Mouse (Mus musculus) gastrocnemius, postnatal 36 days (tissue): ENCODE measurements around the gene Tbkbp1. TPM values are rescaled to one million over a fixed set of nuclear protein-coding genes. Genes with fewer than 3 reads are reported as not detected.
A peak's percentile ranks its signal among the peaks of the same experiment; 100 is the strongest.

ENCODE experiments used
- DNase-seq, 2 experiments: peaks; one replicate each; pipeline ENCODE4 v3.0.0; 2022
- intact Hi-C: fragments of 180-260 bp; cut with DNase I; formaldehyde crosslinking; loops from one replicate; pipeline ENCODE4 v1.15.1; 2025
- total RNA-seq, 2 experiments: library from RNA; stranded (reverse); gene quantifications; 2 replicates each; pipeline ENCODE4 v1.2.3; 2021

The Tbkbp1 gene
- total RNA-seq, 2 experiments from 2014 or later = 5.9 to 6.6 TPM

DNA sequence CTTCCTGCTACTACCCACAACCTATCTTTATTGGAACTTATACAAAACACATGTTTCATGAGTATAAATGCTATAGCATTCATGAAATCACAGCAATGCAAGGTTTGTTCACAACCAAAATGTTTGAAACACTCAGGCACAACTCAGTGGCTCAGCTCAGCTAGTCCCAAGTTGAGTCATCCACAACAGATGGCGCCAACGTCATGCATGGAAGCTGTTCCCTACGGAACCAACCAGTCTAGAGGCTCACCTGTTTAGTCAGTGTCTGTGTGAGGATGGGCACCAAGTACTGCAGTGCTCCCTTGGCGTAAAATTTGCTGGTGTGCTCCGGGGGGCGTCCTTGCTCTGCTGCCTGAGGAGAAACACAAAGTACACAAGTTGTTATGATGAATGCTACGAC, 24.2 kb upstream of the Tbkbp1 start:
- intact Hi-C loops = no loop called here
- DNase-seq = no peak

- DNase-seq = no peak
- intact Hi-C loops = no loop called here
These were observed 9.0 kb upstream of the Tbkbp1 start for GRCm38 (mm10) chr11:97160341-97160740.

- intact Hi-C loops = no loop called here
- no peak for DNase-seq
These were observed 5.7 kb upstream of the Tbkbp1 start for GRCm38 (mm10) chr11:97156999-97157398.

- intact Hi-C loops = no loop called here
- DNase-seq = no peak
These were observed 1.5 kb upstream of the Tbkbp1 start for GRCm38 (mm10) chr11:97152662-97153287.

- intact Hi-C loops = no loop called here
- DNase-seq = peak; percentile 22 to 38
These were observed 730 bp upstream of the Tbkbp1 start for GRCm38 (mm10) chr11:97152023-97152426.

GRCm38 (mm10) chr11:97150411-97151330, 624 bp downstream of the Tbkbp1 start:
- intact Hi-C loops = no loop called here
- peak; percentile 19 to 49 for DNase-seq

DNA sequence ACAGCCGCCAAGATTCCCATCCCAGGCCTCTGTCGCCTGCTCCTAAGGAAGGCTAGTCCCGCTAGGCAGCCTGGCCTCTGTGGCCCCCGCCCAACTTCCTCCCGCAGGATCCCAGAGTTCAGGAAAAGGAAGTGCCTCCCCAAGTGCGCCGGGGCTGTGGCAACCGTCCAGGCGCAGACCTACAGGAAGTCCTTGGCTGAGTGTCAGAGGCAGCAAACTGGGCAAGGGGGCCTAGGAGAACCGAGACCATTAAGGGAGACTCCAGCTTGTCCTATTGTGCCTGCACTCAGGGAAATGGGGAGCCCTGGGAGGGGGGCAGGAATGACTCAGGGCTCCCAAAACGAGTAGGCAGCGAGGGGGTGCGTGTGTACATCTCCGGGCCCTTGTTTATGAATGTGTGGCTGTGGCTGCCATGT, 1.3 kb downstream of the Tbkbp1 start:
- peak; percentile 71 to 78 for DNase-seq
- intact Hi-C loops = loop anchor here (5.0 kb wide), 1 partner anchor 948 kb away; no protein-coding TSS in a partner anchor

GRCm38 (mm10) chr11:97149026-97149425, 2.3 kb downstream of the Tbkbp1 start:
- DNase-seq = no peak
- intact Hi-C loops = loop anchor here (5.0 kb wide), 1 partner anchor 947 kb away; no protein-coding TSS in a partner anchor

DNA sequence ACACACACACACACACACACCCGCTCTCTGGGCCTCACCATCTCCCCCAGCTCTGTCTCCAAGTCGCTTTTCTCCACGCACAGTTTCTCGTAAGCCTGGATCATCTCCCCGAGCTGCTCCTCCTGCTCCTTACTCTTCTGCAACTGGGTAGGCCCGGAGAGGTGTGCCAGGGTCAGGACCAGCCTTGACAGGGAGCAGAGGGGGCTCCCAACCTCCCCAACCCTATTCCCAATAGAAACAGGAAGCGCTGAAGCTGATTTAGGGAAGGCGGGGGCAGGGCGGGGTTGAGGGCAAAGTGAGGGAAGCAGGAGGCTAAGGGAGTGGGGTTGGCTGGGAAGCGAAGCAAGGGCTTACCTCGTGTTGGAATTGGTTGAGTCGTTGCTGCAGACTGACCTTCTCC, 2.7 kb downstream of the Tbkbp1 start:
- intact Hi-C loops = loop anchor here (5.0 kb wide), 1 partner anchor 946 kb away; no protein-coding TSS in a partner anchor
- no peak for DNase-seq

GRCm38 (mm10) chr11:97147333-97147732, 4.0 kb downstream of the Tbkbp1 start:
- intact Hi-C loops = loop anchor here (2.0 to 5.0 kb wide), 2 partner anchors 47 to 945 kb away; no protein-coding TSS in a partner anchor
- no peak for DNase-seq

DNA sequence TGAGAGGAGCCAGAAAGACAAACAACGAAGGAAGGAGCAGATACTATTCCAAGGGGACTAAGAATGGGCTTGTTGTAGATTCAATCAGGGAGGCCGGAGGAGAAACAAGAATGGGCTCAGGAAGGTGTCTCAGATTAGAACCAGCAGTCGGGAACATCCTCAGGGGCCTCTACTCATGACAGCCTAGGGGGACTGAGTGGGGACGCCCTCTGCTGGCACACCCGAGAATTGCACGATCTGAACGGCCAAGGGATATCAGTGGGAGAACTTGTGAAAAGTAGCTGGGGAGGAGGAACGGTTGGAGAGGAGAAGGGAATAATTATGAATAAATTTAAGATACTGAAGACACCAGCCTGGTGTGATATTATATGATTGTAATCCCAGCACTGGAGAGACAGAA, 4.6 kb downstream of the Tbkbp1 start:
- DNase-seq = peak; percentile 59 to 74
- intact Hi-C loops = loop anchor here (2.0 to 5.0 kb wide), 2 partner anchors 46 to 944 kb away; no protein-coding TSS in a partner anchor

DNA sequence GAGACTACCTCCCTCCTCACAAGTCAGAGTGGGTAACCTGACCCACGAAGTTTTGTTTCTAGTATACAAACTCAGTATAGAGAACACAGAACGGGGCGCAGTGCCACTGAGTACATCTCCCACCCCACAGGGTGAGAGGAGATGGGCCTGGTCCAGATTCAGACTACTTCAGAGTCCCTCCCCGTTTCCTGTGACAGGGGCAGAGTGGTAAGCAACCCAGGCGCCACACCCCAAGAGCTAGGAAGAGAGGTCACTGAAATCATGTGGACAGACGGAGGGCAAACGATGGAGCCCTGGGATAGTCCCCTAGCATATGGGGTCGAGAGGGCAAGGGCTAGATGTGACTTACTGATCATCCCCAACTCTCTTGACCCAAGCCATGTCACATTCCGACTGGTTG, 5.3 kb downstream of the Tbkbp1 start:
- intact Hi-C loops = loop anchor here (2.0 to 5.0 kb wide), 2 partner anchors 45 to 944 kb away; no protein-coding TSS in a partner anchor
- DNase-seq = no peak

DNA sequence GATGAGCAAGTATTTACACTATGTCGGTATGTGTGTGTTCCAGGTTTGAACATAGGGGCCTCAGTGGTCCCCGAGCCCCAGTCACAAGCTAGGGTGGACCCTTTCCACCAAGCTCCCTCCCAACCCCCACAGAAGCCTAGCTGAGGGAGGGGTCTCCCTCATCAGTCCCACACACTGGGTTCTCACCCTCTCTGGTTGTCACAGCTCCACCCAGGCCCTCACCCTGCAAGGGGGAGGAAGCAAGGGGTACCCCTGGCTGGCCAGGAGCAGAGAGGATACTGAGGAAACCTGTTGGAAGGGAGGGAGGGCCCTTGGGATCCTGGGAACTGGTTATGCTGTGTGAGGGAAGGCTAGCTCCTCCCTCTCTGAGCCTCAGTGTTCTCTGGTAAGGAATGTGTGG, 6.0 kb downstream of the Tbkbp1 start:
- intact Hi-C loops = loop anchor here (5.0 kb wide), 1 partner anchor 943 kb away; no protein-coding TSS in a partner anchor
- DNase-seq = no peak

DNA sequence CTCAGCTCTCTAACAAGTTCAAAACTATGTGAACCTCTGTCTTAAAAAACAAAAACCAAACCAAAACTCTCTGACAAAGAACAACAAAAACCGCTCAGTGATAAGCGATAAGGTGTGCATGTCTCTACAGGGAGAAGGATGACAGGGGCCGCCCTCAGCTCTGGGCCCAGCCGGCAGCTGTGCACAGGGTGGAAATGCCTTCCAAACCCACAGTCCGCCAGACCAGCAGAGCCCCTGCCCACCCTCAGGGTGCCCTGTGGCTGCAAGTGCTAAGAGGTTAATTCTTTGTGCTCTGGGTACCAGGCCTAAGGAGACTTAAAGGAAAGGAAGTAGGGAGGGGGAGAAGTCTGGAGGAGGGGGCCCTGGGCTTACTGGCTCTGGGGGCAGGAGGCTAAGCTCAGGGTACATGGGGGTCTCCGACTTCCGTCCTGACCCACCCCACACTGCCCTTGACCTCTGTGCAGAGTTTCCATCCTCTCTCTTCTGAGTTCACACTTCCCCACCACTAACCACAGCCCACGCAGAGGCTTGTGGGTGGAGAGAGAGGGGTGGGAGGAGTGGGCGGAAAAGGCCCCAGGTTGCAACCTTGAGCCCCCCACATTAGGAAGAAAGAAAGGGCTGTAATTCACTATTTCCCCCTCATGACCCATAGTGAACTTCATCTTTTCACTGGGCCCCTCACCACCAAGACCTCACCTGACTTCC, 7.9 kb downstream of the Tbkbp1 start:
- intact Hi-C loops = no loop called here
- DNase-seq = no peak

DNA sequence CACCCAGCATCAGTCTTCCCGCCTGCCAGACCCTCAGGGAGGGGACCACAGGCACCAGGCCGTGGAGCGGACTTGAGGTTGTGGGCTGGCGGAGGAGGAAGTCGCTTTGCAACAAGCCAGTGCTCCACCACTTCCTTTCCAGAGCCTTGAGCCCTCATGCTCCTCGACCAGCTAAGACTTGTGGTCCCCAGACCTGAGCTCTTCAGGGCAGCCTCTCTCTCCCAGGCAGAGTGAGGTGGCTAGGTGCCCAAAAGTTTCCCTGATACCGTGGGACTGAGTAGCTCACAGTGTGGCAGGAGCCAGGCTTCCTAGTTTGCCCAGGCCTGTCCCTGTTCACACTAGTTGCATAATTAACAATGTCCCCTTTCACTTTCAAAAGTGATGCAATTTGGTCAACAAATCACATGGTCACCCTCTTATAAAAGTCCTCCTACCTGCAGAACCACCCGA, 9.1 kb downstream of the Tbkbp1 start:
- intact Hi-C loops = no loop called here
- no peak for DNase-seq

DNA sequence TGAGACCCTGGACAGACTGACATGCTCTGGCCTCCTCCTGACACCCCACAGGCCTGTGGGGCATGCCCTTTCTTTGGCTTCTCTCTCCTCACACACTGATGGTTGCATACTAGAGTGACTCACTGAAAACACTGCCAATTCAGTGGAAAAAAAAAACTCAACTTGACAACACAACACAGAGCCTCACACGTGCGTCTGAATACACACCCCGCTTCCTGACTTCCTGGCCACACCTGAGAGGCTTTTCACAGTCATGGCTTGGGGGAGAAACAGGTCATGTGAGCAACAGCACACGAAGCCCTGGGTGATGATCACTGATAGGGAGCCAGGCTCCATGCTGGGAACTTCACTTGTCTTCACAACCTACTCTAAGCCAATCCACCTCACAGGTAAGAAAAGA, 10.5 kb downstream of the Tbkbp1 start:
- no peak for DNase-seq
- intact Hi-C loops = no loop called here

DNA sequence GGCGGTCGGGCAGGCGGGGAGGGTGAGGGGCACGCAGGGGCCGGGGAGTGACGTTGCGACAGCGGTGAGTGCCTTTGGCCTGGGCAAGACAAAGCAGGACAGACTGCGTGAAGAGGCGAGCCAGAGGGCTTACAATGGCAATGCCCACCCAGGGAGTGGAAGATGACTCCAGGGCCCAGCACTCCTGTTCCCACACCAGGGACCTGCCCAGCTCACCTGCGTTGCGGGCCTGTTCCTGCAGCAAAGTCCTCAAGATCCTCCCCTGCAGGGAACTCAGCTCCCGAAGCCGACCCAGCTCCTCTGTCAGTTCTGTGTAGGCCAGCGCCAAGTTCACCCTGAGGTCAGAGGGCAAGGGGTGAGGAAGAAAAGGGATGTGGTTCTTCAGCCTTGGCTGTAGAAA, 12.0 kb downstream of the Tbkbp1 start:
- no peak for DNase-seq
- intact Hi-C loops = no loop called here

DNA sequence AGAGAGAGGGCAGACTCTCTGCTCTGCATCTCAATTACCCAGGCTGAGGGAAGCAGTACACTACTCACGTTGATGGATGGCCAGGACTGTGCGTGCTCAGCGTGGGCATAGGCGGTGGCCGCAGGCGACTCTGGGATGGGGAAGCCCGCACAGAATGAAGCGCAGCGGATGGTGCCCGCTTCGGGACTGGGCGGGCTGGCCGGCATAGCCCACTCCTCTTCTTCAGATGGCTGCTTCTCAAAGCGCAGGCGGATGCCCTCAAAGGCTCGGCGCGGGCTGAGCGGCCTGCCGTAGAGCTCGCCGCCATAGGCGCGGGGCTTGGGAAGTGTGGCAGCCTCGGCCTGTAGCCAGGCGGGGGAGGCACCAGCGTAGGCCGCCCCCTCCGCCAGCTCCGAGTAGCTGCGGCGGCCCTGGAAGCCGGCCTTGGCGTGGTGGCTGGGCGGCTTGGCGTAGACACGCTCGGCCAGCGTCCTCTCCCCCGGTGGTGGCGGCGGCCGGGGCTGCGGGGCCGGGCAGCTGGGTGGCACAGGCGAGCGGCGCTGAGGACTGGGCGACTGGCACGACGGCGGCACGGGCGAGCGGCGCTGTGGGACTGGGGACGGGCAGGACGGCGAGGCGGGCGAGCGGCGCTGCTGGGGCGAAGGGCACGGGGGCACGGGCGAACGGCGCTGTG, 12.6 kb downstream of the Tbkbp1 start:
- intact Hi-C loops = no loop called here
- DNase-seq = no peak

- DNase-seq = no peak
- intact Hi-C loops = no loop called here
These were observed 18.0 kb downstream of the Tbkbp1 start for GRCm38 (mm10) chr11:97133270-97133669.

DNA sequence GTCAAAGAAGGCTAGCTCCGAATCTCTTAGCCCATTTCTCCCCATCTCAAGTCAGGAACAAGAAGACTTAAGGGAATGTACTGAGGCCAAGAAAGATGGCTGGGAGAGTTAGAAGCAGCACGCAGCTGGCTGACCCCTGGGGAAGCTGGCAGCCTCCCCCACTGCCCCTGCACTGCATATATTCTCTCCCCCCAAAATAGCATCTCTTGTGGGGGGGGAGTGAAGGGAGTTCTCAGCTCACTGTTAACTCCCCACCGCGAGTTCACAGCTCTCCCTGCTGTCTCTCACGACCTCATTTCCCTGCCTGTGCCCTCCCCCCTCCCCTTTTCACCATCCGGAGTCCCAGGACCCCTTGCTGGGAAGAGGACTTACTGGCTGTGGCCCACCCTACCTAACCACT, 19.1 kb downstream of the Tbkbp1 start:
- no peak for DNase-seq
- intact Hi-C loops = no loop called here
